In the genomic region with DNA sequence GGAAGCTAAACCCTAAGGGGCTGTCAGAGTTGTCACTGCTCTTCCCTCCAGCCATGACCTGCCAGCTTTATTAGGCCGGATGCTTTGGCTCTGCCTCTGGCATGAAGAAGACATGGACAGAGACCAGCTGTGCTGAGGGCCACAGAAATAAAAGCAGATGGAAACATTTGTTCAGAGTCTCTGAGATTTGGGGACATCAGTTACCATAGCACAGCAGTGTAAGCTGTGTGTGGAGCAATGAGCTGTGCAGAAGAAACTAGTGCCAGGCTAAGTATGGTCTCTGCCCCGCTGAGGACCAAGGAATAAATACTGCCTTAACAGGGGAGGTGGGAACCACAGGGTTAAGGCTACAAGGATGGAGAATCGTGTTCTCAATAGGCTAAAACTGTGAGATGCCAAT, we compare ENCODE assay signal across 18 mouse cellular contexts.
"Had no signal": no experiment of that assay in that cellular context is flagged by ENCODE, and none has a peak within 500 bp of the region (broad histone marks: within the 10 kb centered on the region; RNA-seq: fewer than 3 reads in every experiment).

No protein-coding gene starts in this region.

- H3K4me3 ChIP-seq: liver, embryonic 12.5 days; midbrain, embryonic 10.5 days; midbrain, embryonic 12.5 days; myocyte; neural tube, embryonic 13.5 days; neural tube, embryonic 15.5 days had no signal

- H3K9me3 ChIP-seq: liver, embryonic 12.5 days; midbrain, embryonic 10.5 days; midbrain, embryonic 12.5 days; neural tube, embryonic 13.5 days; neural tube, embryonic 15.5 days had no signal

- H3K9ac ChIP-seq: liver, embryonic 12.5 days; liver, embryonic 14.5 days; midbrain, embryonic 12.5 days; neural tube, embryonic 13.5 days; neural tube, embryonic 15.5 days had no signal

- H3K27ac ChIP-seq: liver, embryonic 12.5 days; liver, embryonic 14.5 days; midbrain, embryonic 10.5 days; midbrain, embryonic 12.5 days; neural tube, embryonic 13.5 days; neural tube, embryonic 15.5 days had no signal

- ATAC-seq: liver, embryonic 12.5 days; midbrain, embryonic 16.5 days had no signal

- H3K4me2 ChIP-seq: liver, embryonic 12.5 days; midbrain, embryonic 12.5 days; neural tube, embryonic 13.5 days; neural tube, embryonic 15.5 days had no signal

- DNase-seq: lung, adult 18-20 months; midbrain, embryonic 14.5 days; retina, postnatal 1 day; right cerebral cortex, adult 18-20 months; right cerebral cortex, postnatal 25 days; right cerebral cortex, postnatal 4 days; spleen, adult 18-20 months; thymus, adult 18-20 months; thymus, postnatal 14 days; thymus, postnatal 36 days had no signal

- H3K36me3 ChIP-seq: liver, embryonic 12.5 days; midbrain, embryonic 10.5 days; midbrain, embryonic 12.5 days; neural tube, embryonic 13.5 days; neural tube, embryonic 15.5 days had no signal

- H3K4me1 ChIP-seq: liver, embryonic 12.5 days had no signal

- H3K27me3 ChIP-seq: liver, embryonic 12.5 days; midbrain, embryonic 12.5 days; neural tube, embryonic 13.5 days had no signal
